Mouse (Mus musculus) bone marrow macrophage, adult 2 months (primary cell): Measurements from ENCODE around the gene Mterf1b.

Experiments
- CTCF ChIP-seq: IDR thresholded peaks from 2 replicates; pipeline ENCODE4 v1.5.1; 2012; ENCODE audit warnings: low read depth, mild to moderate bottlenecking, low read length, moderate library complexity
- POLR2A ChIP-seq: IDR thresholded peaks from 2 replicates; pipeline ENCODE4 v1.6.1; 2012; ENCODE audit warnings: mild to moderate bottlenecking, low read depth, low read length, borderline replicate concordance

DNA sequence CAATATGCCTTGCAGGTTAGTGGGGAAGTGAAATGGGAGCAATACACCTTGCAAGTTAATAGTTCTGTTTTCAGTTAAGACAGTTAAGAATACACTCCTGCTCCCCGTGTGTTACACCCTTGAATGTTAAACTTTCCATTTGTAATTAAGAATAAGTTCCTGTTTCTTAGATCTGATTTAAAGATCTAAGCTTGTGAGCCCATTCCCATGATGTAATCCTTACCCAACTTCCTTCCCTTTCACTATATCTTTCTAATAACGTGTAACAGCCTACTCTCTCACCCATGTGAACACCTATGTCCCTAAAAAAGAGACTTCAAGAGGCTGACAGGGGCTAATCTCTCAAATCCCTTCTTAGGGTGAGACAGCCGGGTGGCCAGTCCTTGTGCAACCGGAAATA lies 5.4 kb upstream of the Mterf1b start:
- TF ChIP-seq CTCF = no peak
- TF ChIP-seq POLR2A = no peak
